Mouse (Mus musculus): ENCODE measurements at regions not wholly inside any gene's neighbourhood (a gene's known extent, or its start where the extent isn't known, plus 50 kb on each side); places are given as distances from the start of the nearest gene placed in this dataset.
A peak's percentile ranks its signal among the peaks of the same experiment; 100 is the strongest.
"Not testable (repeated sequence)": the region's sequence is repeated elsewhere in the genome, so short reads cannot be mapped to it uniquely, and the experiment has no call there.

DNA sequence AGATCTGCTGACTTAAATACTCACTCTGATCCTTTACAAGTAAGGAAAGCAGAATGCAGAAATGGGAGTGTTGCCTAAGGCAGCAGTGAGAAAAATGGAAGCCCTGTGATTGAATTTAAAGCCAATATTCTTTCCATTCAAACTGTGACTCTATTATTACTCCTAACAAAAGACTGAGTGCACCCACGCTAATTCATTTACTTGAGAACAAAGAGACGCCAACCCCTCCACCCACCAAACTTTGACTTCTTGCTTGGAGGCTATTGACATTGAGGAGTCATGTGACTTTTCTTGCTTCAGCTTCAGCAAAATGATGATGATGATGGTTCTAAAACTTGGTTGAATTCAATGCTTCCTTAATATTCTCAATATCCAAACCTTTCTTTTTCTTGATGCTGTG lies 245.6 kb downstream of the Enc1 start:
- DNase-seq (ENCODE audit: low spot score): no peak

DNA sequence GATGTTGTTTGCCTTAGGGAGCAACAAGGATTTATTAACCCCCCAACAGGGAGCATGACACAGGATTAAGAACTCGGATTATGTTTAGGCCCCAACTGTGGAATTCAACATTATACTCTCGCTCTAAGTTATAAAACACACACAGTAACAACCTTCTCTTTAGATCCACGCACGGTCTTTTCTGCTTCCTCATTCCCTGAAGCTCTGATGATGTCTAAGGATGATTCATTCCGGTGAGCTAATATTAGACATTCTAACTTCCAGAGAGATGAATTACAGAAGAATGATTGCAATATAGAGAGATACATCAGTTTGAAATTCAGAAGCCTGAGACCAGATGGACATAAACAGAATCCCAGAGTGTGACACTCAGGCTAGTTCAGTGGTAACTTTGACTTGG lies 245.0 kb downstream of the Enc1 start:
- DNase-seq (ENCODE audit: low spot score): no peak

DNA sequence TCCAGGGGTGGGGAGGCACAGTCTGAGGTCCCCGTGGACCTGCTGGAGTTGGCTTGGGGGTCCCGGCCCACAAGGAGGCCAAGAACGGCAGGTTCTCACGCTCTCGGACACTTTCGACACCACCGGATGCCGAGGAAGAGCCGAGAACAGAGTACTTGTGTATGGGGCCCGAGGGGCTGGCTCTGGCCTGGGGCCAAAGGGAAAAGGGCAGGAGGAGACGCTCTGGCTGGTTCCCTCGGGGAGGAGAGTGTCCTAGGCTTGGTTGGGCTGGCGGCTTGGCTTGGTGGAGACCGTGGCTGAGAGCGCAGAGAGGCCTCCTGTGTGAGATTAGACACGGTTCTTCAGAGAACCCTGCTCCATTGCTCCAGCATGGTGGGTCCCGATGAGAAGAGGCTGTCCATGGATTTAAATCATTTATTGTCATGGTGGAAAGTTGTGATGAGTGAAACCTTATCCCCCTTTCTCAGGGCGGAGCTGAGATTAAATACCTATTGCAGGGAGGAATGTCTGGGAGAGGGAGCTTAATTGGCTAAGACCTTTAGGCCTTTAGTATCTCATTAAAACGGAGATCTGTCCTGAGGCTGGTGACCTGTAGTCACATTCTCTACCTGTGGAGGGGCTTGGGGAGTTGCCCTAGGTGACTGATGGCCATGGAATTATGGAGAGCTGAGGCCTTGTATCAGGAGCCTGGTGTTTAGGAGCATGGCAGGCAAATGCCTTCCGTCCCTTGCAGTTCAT lies 244.1 kb downstream of the Enc1 start:
- no peak for DNase-seq (ENCODE audit: low spot score)

DNA sequence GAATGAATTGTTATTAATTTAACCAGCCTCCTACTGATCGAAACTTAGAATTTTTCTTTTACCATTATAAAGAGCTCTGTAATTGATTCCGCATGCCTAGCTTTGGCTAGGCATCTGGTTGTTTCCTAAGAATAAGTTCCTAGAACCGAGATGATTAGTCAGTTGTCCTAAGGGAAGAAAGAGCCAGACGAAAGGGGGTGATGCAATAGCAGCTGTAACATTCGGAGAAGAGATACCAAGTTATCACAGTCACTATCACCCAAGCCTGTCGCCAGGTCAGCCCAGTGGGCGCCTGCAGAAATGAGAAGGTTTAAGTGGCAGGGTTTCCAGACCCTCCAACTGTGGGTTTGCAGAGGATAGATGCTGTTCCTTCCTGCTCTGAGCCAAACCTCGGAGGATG lies 242.8 kb downstream of the Enc1 start:
- DNase-seq (ENCODE audit: low spot score): no peak

DNA sequence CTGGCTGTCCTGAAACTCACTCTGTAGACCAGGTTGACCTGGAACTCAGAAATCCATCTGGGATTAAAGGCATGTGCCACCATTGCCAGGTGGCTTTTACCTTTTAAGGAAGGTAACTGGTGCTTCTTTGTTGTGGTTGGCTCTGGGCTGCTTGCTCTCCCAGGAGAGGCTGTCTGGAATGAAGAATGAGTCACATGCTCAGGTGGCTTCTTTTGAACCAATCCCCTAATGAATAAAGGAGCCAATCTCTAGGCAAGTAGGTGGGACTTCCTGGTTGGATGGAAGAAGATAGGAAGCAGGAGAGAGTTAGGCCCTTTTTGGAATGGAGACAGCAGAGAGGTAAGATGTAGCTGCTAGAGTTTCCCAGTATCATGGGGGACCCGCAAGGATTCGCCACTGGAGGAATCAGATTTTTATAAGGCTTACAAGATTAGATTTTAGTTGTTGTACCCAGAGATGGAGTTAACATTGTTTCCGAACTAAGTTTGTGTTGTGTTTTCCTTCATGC lies 241.6 kb downstream of the Enc1 start:
- no peak for DNase-seq (ENCODE audit: low spot score)

DNA sequence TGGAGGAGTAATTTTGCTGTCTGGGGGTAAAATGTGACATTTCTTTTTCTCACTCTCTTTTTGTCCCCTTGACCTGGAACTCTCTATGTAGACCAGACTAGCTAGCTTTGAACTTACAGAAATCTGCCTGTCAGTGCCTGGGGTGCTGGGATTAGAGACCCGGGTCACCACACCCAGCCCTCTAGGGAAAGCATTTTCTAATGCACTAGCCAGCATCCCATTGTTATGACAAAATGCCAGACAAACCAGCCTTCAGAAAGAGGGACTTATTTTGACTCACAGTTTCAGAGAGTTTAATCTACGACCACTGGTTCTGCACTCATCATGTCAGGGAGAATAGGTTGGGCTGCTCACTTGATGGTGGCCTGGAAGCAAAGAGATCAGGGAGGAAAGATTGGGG lies 240.4 kb downstream of the Enc1 start:
- no peak for DNase-seq (ENCODE audit: low spot score)

DNA sequence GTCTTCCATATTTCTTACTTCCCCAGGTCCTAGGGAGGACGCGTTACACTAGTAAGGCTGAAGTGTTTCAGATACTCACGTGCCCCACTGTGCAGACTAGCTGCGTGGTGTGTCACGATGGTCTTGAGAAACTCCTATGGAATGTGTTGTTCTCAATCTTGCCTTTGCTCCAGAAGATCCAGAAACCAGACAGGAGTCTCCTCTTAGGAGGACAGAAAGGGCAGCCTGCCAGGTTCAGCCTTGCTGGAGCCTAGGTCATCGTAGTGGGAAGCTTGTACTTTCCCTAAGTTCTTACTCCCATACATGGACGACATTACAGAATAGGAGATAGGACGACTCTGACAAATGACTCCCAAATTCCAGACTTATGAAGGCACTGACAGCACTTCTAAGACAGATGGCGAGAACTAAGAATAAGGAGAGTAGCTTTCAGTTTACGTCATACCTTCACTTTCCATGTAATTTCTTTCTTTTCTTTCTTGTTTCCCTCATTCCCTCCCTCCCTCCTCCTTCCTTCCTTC lies 238.2 kb downstream of the Enc1 start:
- DNase-seq (ENCODE audit: low spot score): no peak

DNA sequence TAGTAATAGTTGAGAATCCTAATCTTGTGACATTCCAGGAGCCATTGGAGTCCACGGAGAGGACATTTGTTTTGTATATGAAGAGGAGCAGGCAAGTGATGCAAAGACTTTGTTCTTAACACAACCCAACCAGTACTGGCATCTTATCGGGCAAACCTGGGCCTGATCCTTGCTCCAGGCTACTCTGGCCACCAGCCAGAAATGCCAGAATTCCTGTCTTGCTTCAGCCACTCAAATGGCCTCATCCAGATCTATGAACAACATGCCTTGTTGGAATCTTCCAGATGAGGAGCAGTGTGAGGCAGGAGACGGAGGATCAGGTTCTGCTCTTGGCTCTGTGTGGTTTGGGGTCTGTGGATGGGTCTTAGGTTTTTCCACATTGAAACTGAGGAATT lies 233.1 kb downstream of the Enc1 start:
- no peak for DNase-seq (ENCODE audit: low spot score)

DNA sequence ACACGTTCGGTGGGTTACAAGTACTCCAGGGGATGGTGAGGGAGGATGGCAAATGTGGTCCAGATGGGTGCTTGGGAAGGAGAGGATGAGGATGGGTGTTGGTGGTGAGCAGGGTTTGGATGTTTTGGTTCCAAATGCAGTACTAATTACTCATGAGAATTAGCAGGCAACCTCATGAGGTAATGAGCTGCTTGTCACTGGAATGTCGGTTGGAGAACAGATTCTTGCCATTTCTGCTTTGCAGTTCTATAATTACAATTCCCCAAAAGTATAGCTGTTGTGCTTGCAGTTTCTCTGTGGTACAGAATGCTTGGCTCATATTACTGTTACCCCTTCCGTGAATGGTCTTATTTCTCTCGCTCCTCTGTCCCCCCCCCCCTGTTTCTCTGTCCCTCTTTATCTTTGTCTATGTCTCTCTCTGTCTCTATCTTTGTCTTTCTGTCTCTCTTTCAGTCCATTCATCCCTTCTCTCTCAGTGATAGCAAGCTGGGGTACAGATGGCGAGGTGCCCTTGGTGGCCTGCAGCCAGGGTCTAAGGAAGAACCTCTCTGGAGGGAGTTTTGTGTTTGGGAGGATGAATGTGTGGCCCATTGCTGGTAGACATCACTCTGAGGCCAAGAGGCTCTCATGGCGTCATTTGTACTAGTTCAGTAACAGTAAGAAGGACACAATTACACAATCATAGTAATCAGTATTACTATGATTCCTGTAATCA lies 232.5 kb downstream of the Enc1 start:
- DNase-seq (ENCODE audit: low spot score): no peak

DNA sequence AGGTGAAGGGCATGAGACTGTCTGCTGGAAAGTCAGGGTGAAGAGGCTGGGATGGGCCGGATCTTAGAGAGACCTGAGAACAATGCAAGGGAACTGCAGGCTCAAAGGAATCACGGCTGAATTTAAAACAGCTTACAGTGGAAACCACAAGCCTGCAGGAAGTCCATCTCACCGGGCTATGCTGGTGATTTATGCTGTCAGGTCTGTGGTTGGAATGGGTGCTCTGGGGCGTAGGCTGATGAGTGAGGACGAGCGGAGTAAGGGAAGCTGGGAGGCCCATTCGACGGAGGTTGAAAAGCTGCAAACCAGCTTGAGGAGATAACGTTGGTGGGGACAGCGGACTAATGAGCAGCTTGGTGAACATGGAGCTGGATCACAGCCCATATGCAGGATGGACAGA lies 229.1 kb downstream of the Enc1 start:
- DNase-seq (ENCODE audit: low spot score): no peak

DNA sequence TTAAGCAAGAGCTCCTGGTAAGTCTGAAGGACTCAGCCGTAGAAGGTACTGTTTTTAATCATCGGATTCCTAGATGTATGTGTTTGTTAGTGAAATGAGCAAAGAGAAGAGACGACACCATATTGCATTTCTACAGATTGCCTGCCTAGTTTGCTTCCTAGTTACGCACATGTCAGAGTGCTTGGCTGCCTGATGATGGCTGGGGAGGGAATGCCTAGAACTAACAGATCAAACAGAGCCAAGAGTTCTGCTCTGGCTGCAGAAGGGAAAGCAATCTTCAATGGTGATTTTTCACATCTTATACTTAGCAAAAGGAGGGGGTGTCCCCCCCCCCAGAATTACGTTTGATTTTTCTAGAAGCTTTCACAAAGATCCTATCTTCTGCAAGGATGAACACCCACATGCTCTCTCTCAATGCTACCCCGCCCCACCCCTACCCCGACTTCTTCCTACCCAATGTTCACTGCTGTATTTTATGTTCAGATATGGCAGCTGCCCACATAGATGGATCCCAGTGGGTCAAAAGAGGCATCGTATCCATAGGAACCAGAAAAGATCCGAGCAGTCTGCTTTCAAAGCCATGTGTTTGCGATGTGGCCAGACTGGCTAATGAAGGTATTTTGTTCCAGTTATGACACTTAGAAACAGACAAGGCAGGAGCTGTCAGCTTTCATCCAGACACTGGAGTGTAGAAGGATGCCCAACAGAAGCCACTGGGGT lies 228.1 kb downstream of the Enc1 start:
- no peak for DNase-seq (ENCODE audit: low spot score)

DNA sequence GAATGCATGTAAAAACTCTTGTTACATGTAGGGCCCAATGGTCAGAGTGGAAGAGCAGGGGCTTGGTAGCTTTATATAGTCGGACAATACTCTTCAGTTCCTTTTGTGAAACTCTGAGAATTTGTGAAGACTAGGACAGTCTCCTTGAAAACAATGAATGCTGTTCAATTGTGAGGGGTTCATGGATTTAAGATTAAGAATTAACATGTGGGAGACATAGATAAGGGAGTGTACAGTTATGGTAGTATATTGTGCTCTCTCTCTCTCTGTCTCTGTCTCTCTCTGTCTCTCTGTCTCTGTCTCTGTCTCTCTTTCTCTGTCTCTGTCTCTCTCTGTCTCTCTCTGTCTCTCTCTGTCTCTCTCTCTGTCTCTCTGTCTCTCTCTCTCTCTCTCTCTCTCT lies 225.7 kb downstream of the Enc1 start:
- not testable (repeated sequence) for DNase-seq (ENCODE audit: low spot score)

DNA sequence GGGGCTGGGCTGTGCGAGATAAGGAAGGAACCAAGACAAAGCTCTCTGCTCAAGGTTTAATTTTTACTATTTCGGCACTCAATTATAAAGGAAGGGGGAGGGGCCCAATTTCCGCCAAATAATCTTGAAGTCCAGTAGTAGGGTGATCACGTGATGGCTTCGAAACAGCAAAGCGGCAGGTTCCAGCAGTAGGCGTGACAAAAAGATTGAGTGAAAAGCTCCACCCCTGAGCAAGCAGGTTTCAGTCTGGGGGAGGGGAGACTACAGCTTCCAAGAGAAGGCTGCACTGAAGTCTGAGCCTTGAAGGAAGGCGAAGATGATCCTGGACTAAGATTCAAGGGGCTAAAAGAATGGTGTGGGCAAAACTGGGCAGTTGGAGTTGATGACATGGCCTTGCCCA lies 222.9 kb downstream of the Enc1 start:
- peak; percentile 9 for DNase-seq (ENCODE audit: low spot score)

DNA sequence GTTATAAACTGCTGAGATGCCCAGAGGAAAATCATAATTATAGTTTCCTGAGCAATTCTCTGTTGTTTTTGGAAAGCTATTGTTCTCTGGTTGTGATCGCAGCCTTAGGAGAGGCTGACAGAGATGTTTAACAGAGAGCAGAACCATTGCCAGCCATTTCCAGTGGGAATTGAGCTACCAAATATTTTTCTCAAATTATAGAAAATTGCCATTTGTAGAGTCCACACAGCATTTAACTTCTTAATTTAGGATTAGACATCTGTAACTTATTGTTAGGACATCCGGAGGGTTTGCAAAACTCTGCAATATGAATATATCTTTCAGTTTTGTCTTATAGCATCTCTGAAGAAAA lies 222.0 kb downstream of the Enc1 start:
- no peak for DNase-seq (ENCODE audit: low spot score)

DNA sequence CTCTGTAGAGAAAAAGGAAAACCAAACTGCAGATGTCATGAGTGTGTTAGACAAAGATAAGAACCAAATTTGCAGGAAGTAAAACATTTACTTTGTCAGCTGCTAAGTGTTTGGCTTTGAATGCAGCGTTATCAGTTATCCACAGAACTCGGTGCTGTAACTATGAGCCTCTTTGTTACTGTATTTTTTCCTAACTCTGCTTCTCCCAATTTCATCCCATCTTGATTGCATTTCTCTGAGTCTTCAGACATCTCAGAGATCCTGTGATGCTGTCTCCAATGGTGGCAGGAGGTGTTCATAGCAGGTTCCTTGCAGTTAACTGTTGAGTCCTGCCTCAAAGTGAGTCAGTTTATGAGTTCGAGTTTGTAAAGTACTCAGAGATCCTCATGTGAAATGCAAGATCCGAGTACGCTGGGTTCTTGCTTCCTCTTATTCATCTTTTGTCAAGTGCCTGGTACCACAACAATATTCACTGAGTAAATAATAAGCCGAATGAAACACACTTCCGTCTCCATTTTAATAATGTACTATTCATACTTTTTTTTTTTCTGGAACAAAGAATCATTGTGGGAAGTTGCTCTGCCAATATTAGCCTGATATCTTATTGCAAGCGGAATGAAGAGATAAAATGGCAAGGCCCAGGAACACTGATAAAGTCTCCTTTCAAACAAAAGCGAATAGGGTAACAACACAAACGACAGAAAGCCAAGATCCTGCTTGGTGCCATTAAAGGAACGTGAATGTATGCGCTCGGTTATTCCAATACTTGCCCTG lies 221.4 kb downstream of the Enc1 start:
- DNase-seq (ENCODE audit: low spot score): no peak

DNA sequence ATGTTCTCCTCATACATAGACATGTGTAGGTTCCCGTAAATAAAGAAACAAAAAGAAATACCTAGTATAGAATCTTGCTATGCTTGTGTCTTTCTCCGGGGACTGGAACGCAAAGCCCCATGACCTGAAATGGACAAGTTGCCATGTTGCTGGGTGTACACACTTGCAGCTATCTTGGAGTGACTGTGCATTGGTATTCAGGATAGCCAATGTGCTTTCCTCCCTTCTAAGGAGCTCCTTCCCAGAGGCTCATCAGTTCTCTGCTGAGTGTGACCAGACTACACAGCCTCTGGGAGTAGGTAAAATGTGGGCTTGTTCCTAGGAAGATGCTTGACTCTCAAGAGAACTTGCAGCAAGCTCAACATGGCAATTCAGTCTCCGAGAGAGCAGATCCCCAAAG lies 220.3 kb downstream of the Enc1 start:
- DNase-seq (ENCODE audit: low spot score): no peak

DNA sequence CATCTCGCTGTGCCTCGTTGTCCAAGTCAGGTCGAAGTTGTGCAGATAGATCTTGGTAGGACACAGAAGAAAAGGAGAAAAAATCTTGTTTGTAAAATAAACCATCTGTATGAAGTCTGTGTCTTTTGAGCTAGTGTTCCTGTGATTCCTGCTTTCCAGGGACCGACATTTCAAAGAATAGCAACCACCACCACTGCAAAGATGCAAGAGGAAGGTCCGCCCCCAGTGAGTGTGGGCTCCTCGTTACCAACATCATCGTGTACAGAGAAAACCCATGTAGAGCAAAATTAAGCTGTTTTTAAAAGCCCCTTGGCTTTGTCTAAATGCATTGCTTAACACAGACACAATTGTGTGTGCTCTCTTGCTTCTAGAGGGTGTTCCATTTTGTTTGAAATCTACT lies 218.2 kb downstream of the Enc1 start:
- DNase-seq (ENCODE audit: low spot score): no peak

DNA sequence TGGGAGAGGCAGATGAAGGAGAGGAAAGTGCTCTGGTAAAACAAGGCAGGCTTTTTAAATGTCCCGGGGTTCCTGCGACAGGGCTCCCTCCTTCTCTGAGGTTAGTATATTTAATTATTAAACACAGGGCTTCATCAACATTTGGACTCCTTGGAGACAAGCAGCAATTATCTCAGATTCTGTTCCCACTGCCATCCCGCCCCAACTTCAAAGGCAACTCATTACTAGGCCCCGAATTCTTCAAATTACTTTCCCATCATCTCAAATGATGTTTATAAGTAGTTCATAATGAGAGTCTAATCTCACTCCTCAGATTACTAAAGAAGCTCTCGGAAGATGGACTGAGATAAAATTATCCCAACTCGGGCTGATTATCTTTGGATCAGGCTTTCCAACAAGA lies 215.1 kb downstream of the Enc1 start:
- DNase-seq (ENCODE audit: low spot score): no peak

DNA sequence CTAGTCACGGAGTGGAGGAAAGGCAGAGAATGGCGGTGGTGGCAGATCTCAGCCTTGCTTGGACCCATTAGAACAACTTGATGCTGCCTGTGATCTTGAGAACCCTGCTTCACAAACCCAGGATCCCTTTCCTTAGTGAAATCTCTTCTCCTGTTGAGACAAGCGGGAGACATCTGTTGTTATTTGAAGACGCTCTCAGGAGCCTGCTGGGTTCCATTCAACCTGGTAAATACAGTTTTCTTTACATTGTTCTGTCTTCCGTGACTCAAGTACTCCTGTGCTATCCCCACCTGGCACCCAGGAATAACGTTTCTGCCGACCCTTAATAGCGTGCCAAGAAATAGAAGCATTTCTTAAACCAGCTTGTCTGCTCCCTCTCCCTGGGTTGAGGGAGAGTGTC lies 213.8 kb downstream of the Enc1 start:
- DNase-seq (ENCODE audit: low spot score): no peak

DNA sequence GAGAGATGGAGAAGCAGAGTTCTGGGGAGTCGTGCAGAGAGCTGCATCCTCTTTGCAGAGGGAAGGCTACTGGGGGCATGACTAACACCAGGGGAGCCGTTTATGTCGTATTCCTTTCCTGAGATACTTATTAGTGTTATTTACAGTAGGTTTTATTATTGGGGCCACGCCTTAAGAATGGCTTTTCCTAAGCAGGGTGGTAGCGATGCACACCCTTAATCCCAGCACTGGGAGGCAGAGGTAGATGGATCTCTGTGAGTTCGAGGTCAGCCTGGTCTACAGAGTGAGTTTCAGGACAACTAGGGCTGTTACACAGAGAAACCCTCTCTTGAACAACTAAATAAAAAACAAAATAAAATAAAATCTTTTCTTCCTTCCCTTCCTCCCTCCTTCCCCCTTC lies 212.6 kb downstream of the Enc1 start:
- no peak for DNase-seq (ENCODE audit: low spot score)

DNA sequence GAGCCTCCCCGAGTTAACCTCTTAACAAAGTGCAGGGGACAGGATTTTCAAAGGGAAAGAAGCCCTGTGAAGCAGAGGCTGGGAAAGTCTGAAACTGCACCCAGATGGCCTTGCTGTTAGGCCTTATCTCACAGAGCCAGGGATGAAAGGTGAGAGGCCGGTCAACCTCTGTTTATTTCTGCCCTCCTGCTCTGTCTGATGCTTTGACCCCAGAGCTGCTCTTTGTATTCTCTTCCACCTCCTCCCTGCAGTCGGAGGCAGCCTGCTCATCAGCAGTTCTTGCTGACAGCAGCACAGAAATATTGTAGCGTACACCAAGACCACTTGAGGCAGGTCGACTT lies 212.2 kb downstream of the Enc1 start:
- peak; percentile 53 for DNase-seq (ENCODE audit: low spot score)

DNA sequence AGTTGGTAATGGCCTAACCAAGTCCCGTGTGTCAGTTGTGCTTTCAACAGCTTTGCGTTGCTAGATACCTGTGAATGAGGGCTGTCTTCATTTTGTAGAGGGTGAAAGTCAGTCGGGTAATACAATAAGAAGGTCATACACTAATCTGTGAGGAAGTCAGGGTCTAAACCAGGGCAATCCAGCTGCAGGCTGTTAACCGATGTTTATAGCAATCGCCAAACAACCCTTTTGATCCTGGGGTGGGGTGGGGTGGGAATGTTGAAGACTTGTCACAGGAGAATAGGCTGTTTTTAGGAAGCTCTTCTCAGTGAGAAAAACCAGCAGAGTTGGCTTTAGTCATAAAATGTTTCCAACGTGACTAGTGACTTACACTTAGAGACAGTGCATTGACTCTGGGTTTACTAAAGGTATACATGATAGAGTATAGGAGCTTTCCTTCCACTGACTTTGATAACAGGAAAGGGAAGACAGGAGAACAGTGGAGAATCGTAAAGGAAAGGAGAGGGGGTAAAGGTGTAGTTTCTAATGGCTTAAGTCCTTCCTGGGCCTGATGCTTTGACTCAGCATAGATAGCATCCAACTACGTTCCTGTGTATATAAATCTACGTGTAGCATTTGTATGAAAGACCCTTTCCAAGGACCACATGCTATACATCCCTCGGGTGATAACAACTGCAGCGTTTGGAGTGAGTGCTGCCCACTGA lies 211.6 kb downstream of the Enc1 start:
- no peak for DNase-seq (ENCODE audit: low spot score)

Measured in spleen, adult 12 weeks (tissue).